Mouse (Mus musculus) left cerebral cortex, adult 11 months (tissue): ENCODE measurements around the gene Heatr5b.
"Not testable (repeated sequence)": the region's sequence is repeated elsewhere in the genome, so short reads cannot be mapped to it uniquely, and the experiment has no call there.

Experiments
- DNase-seq: peaks from one replicate; pipeline ENCODE4 v3.0.0; 2022; ENCODE audit warnings: low spot score

The Heatr5b gene

GRCm38 (mm10) chr17:78834856-78835835, at the start of gene Heatr5b, which contains the start of gene Gpatch11:
TSS of gene Heatr5b (minus strand) at chr17:78835364.
TSS of gene Gpatch11 (plus strand) at chr17:78835567.
- DNase-seq, result peak; percentile 95

- DNase-seq, result no peak
Observed at GRCm38 (mm10) chr17:78883291-78883690, 48.1 kb upstream of the Heatr5b start.

GRCm38 (mm10) chr17:78882401-78883112, 47.4 kb upstream of the Heatr5b start, which contains the start of gene Eif2ak2:
TSS of gene Eif2ak2 (minus strand) at chr17:78882573.
- peak; percentile 9 for DNase-seq

GRCm38 (mm10) chr17:78881878-78882304, 46.7 kb upstream of the Heatr5b start:
- DNase-seq, result no peak

- DNase-seq, result no peak
Observed at GRCm38 (mm10) chr17:78873886-78874285, 38.7 kb upstream of the Heatr5b start.

GRCm38 (mm10) chr17:78856243-78856642, 21.1 kb upstream of the Heatr5b start:
- DNase-seq, result no peak

- no peak for DNase-seq
Observed at GRCm38 (mm10) chr17:78842271-78842928, 7.2 kb upstream of the Heatr5b start.

GRCm38 (mm10) chr17:78836056-78836455, 892 bp upstream of the Heatr5b start:
- DNase-seq, result no peak

GRCm38 (mm10) chr17:78824346-78824745, 10.8 kb downstream of the Heatr5b start:
- no peak for DNase-seq

GRCm38 (mm10) chr17:78809582-78809981, 25.6 kb downstream of the Heatr5b start:
- no peak for DNase-seq

- DNase-seq, result no peak
Observed at GRCm38 (mm10) chr17:78809019-78809418, 26.1 kb downstream of the Heatr5b start.

- no peak for DNase-seq
Observed at GRCm38 (mm10) chr17:78797222-78797621, 37.9 kb downstream of the Heatr5b start.

- DNase-seq, result no peak
Observed at GRCm38 (mm10) chr17:78794390-78794789, 40.8 kb downstream of the Heatr5b start.

- no peak for DNase-seq
Observed at GRCm38 (mm10) chr17:78792122-78792521, 43.0 kb downstream of the Heatr5b start.

- DNase-seq, result no peak
Observed at GRCm38 (mm10) chr17:78791690-78792070, 43.5 kb downstream of the Heatr5b start.

- no peak for DNase-seq
Observed at GRCm38 (mm10) chr17:78791068-78791689, 44.0 kb downstream of the Heatr5b start.

- not testable (repeated sequence) for DNase-seq
Observed at GRCm38 (mm10) chr17:78788273-78788672, 46.9 kb downstream of the Heatr5b start.

GRCm38 (mm10) chr17:78778765-78779164, 56.4 kb downstream of the Heatr5b start:
- no peak for DNase-seq

GRCm38 (mm10) chr17:78772317-78772716, 62.8 kb downstream of the Heatr5b start:
- no peak for DNase-seq

GRCm38 (mm10) chr17:78770932-78771331, 64.2 kb downstream of the Heatr5b start:
- no peak for DNase-seq

- DNase-seq, result no peak
Observed at GRCm38 (mm10) chr17:78769341-78769740, 65.8 kb downstream of the Heatr5b start.

GRCm38 (mm10) chr17:78768937-78769336, 66.2 kb downstream of the Heatr5b start:
- no peak for DNase-seq
